In the genomic region with DNA sequence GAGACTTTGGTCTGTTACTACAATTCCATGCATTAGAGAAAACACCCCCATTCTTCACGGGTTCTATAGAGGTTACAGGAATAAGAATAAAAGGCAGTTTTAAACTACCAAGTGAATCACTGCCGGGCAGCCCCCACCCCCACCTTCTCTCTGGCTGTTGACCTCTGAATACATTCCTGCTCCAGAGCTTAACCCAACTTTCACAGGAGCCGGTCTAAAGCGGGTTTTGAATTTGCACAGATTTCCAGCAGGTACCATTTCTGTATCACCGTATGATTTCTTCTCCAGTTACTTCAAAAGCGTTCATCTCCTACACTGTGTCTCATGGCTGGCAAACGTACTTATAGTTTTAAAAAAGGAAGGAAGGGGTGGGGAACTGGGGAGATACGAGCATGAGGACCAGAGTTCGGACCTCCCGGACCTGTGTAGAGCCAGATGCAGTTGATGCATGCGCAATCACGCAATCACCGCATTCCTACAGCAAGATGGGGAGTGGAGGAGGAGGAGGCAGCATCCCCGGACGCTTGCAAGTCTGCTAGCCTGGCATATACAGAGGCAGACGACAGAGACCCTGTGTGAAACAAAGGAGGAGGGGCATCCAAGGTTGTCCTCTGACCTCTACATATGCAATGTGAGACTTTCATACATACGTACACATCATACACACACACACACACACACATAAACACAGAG, we compare ENCODE assay signal across 8 mouse cellular contexts. TPM values are rescaled to one million over a fixed set of nuclear protein-coding genes. Genes with fewer than 3 reads are reported as not detected.
A peak's percentile ranks its signal among the peaks of the same experiment; 100 is the strongest.
DNase-seq lines count a peak whose midpoint lies in the region; ATAC-seq and TF ChIP-seq lines count a peak whose summit lies in the region.

No protein-coding gene starts in this region.

- peak overlapping the region; percentile 35; the same call in 1 of the 2 replicates for H3K4me2 ChIP-seq in lung, embryonic 16.5 days (ENCODE audit: low read depth, low read length)
- peak overlapping the region; percentile 54 for H3K4me2 ChIP-seq in forebrain, embryonic 11.5 days (ENCODE audit: low read depth, low read length, severe bottlenecking)
- peak overlapping the region; percentile 39 for H3K4me2 ChIP-seq in limb, embryonic 14.5 days (replicated peaks; ENCODE audit: low read depth, low read length, severe bottlenecking)
- H3K4me2 ChIP-seq in stomach, embryonic 16.5 days (ENCODE audit: low read depth, low read length) = peak overlapping the region; percentile 41; the same call in 1 of the 2 replicates

- no peaks in the 10 kb centered on the region for H3K27me3 ChIP-seq in lung, embryonic 16.5 days (ENCODE audit: control insufficient read depth, insufficient read depth, low read depth, low read length)
- no peaks in the 10 kb centered on the region for H3K27me3 ChIP-seq in forebrain, embryonic 11.5 days (ENCODE audit: control insufficient read depth, insufficient read depth, low read length)
- H3K27me3 ChIP-seq in limb, embryonic 14.5 days (ENCODE audit: control insufficient read depth, insufficient read depth, low read length) = no peaks in the 10 kb centered on the region
- no peaks in the 10 kb centered on the region for H3K27me3 ChIP-seq in stomach, embryonic 16.5 days (ENCODE audit: control insufficient read depth, insufficient read depth, low read length)
- no peaks in the 10 kb centered on the region for H3K27me3 ChIP-seq in kidney, adult 2 months (replicated peaks; ENCODE audit: control insufficient read depth, insufficient read depth, low read length)

- no peaks in the 10 kb centered on the region for H3K36me3 ChIP-seq in lung, embryonic 16.5 days (ENCODE audit: control insufficient read depth, insufficient read depth, low read length)
- no peaks in the 10 kb centered on the region for H3K36me3 ChIP-seq in forebrain, embryonic 11.5 days (ENCODE audit: control insufficient read depth, insufficient read depth, low read length)
- no peaks in the 10 kb centered on the region for H3K36me3 ChIP-seq in limb, embryonic 14.5 days (ENCODE audit: control insufficient read depth, insufficient read depth, low read length)
- H3K36me3 ChIP-seq in stomach, embryonic 16.5 days (ENCODE audit: control insufficient read depth, insufficient read depth, low read length) = no peaks in the 10 kb centered on the region
- H3K36me3 ChIP-seq in kidney, adult 2 months (ENCODE audit: control insufficient read depth, insufficient read depth, low read length) = no peaks in the 10 kb centered on the region

- DNase-seq in lung, postnatal 25 days (ENCODE audit: low spot score) = no peak
- DNase-seq in forebrain, embryonic 11.5 days (ENCODE audit: low spot score) = peak; percentile 72
- DNase-seq in limb, embryonic 14.5 days (ENCODE audit: low spot score) = no peak
- no peak for DNase-seq in spleen, postnatal 14 days (ENCODE audit: low spot score in 2 of 2)
- DNase-seq in cerebellum, postnatal 25 days = no peak
- DNase-seq in kidney, adult 2 months = no peak

- no peak overlapping the region; the same call in 1 of the 2 replicates for H3K9ac ChIP-seq in lung, embryonic 16.5 days (ENCODE audit: low read length)
- H3K9ac ChIP-seq in forebrain, embryonic 11.5 days (ENCODE audit: low read length) = peak overlapping the region; percentile 60
- no peak overlapping the region for H3K9ac ChIP-seq in limb, embryonic 14.5 days (ENCODE audit: low read depth, low read length, severe bottlenecking)
- H3K9ac ChIP-seq in stomach, embryonic 16.5 days (ENCODE audit: low read length) = no peak overlapping the region

- 22% methylated on average over 17 of the region's 17 CpGs for WGBS in lung, embryonic 16.5 days
- WGBS in forebrain, embryonic 11.5 days = 5% methylated on average over 17 of the region's 17 CpGs
- 26% methylated on average over 17 of the region's 17 CpGs for WGBS in limb, embryonic 14.5 days
- WGBS in stomach, embryonic 16.5 days = 24% methylated on average over 17 of the region's 17 CpGs
- 40% methylated on average over 17 of the region's 17 CpGs for WGBS in kidney, adult 2 months

- peaks cover 24% of the 10 kb centered on the region for H3K4me1 ChIP-seq in lung, embryonic 16.5 days (replicated peaks; ENCODE audit: control insufficient read depth, insufficient read depth, low read length)
- H3K4me1 ChIP-seq in forebrain, embryonic 11.5 days (replicated peaks; ENCODE audit: control insufficient read depth, insufficient read depth, low read length) = peaks cover 15% of the 10 kb centered on the region; the same call in 1 of the 2 replicates
- peaks cover 8% of the 10 kb centered on the region; the same call in 1 of the 2 replicates for H3K4me1 ChIP-seq in limb, embryonic 14.5 days (ENCODE audit: control insufficient read depth, insufficient read depth, low read length)
- H3K4me1 ChIP-seq in stomach, embryonic 16.5 days (ENCODE audit: control insufficient read depth, insufficient read depth, low read length) = peaks cover 13% of the 10 kb centered on the region
- H3K4me1 ChIP-seq in kidney, adult 2 months (ENCODE audit: control insufficient read depth, insufficient read depth, low read length) = 0 out of 2 replicates have a peak, but pooled peaks cover 2% of the 10 kb centered on the region

- H3K27ac ChIP-seq in lung, embryonic 16.5 days (ENCODE audit: low read length) = no peak overlapping the region
- peak overlapping the region; percentile 90 for H3K27ac ChIP-seq in forebrain, embryonic 11.5 days (ENCODE audit: low read depth, low read length)
- H3K27ac ChIP-seq in limb, embryonic 14.5 days (replicated peaks; ENCODE audit: low read depth, low read length) = no peak overlapping the region
- H3K27ac ChIP-seq in stomach, embryonic 16.5 days (ENCODE audit: low read length) = no peak overlapping the region
- H3K27ac ChIP-seq in kidney, adult 2 months (ENCODE audit: insufficient read depth, low read depth, low read length) = no peak overlapping the region

- H3K4me3 ChIP-seq in lung, embryonic 16.5 days (ENCODE audit: low read length) = no peak overlapping the region
- H3K4me3 ChIP-seq in forebrain, embryonic 11.5 days (ENCODE audit: low read depth, low read length) = peak overlapping the region; percentile 15
- H3K4me3 ChIP-seq in limb, embryonic 14.5 days (replicated peaks; ENCODE audit: low read length) = peak overlapping the region; percentile 7; the same call in 1 of the 2 replicates
- H3K4me3 ChIP-seq in stomach, embryonic 16.5 days (replicated peaks; ENCODE audit: low read length) = no peak overlapping the region
- no peak overlapping the region for H3K4me3 ChIP-seq in kidney, adult 2 months (ENCODE audit: insufficient read depth, low read depth, low read length)

- no peak for TF ChIP-seq CTCF in kidney, adult 2 months (conservative IDR thresholded peaks at IDR 0.05; ENCODE audit: insufficient read depth, insufficient read length, low read depth, low read length)

- no peak for TF ChIP-seq POLR2A in limb, embryonic 14.5 days (IDR thresholded peaks at IDR 0.05; ENCODE audit: borderline replicate concordance, extremely low read depth, insufficient read depth, insufficient read length)
- no peak for TF ChIP-seq POLR2A in kidney, adult 2 months (IDR thresholded peaks at IDR 0.05; ENCODE audit: low read depth, low read length)

- H3K9me3 ChIP-seq in lung, embryonic 16.5 days (ENCODE audit: control insufficient read depth, low read length) = no peaks in the 10 kb centered on the region
- H3K9me3 ChIP-seq in forebrain, embryonic 11.5 days (ENCODE audit: control insufficient read depth, low read length) = no peaks in the 10 kb centered on the region
- no peaks in the 10 kb centered on the region for H3K9me3 ChIP-seq in limb, embryonic 14.5 days (ENCODE audit: control insufficient read depth, low read length)
- H3K9me3 ChIP-seq in stomach, embryonic 16.5 days (replicated peaks; ENCODE audit: control insufficient read depth, low read length) = no peaks in the 10 kb centered on the region

- ATAC-seq in lung, embryonic 16.5 days (ENCODE audit: low read depth) = no peak
- ATAC-seq in forebrain, embryonic 11.5 days (replicated peaks; ENCODE audit: low FRiP score) = peak; percentile 60
- ATAC-seq in limb, embryonic 14.5 days (ENCODE audit: low FRiP score, low read depth) = no peak
- no peak for ATAC-seq in stomach, embryonic 16.5 days (ENCODE audit: insufficient read depth, low FRiP score)

RNA-seq across cellular contexts. Expression of a gene that starts 15.7 kb away (rescaled TPM):
- 4.0 and 5.0 TPM in 2 replicates for polyA plus RNA-seq in lung, embryonic 16.5 days (2015; fragmentation: Nextera tagmentation; extraction: Ambion mirVana)
- polyA plus RNA-seq in forebrain, embryonic 11.5 days (2014; fragmentation: Nextera tagmentation; extraction: Ambion mirVana) = 12.2 and 15.2 TPM in 2 replicates
- polyA plus RNA-seq in limb, embryonic 14.5 days (2012; rRNA removed) = 8.1 and 9.5 TPM in 2 replicates
- polyA plus RNA-seq in limb, embryonic 14.5 days (2014; fragmentation: Nextera tagmentation; extraction: Ambion mirVana) = 3.5 and 4.4 TPM in 2 replicates
- polyA plus RNA-seq in stomach, embryonic 16.5 days (2015; fragmentation: Nextera tagmentation; extraction: Ambion mirVana) = 14.4 and 17.2 TPM in 2 replicates
- 18.6 and 22.8 TPM in 2 replicates for polyA plus RNA-seq in kidney, adult 2 months (2012; rRNA removed)

RNA-seq across cellular contexts. Expression of a gene that starts 23.9 kb away (rescaled TPM):
- 3.3 TPM in 2 replicates for polyA plus RNA-seq in lung, embryonic 16.5 days (2015; fragmentation: Nextera tagmentation; extraction: Ambion mirVana)
- polyA plus RNA-seq in forebrain, embryonic 11.5 days (2014; fragmentation: Nextera tagmentation; extraction: Ambion mirVana) = 1.0 and 1.2 TPM in 2 replicates
- polyA plus RNA-seq in limb, embryonic 14.5 days (2012; rRNA removed) = 1.8 and 2.0 TPM in 2 replicates
- polyA plus RNA-seq in limb, embryonic 14.5 days (2014; fragmentation: Nextera tagmentation; extraction: Ambion mirVana) = 1.5 and 1.6 TPM in 2 replicates
- 0.50 and 0.61 TPM in 2 replicates for polyA plus RNA-seq in stomach, embryonic 16.5 days (2015; fragmentation: Nextera tagmentation; extraction: Ambion mirVana)
- polyA plus RNA-seq in kidney, adult 2 months (2012; rRNA removed) = 0.28 and 0.31 TPM in 2 replicates

Comparison
In these comparisons a context has a peak if more than half of its experiments do, and no peak if none do; other contexts are left out.
1. H3K4me3 ChIP-seq: peak in forebrain, embryonic 11.5 days (single experiment) and limb, embryonic 14.5 days (single experiment); none in lung, embryonic 16.5 days (single experiment), stomach, embryonic 16.5 days (single experiment) and kidney, adult 2 months (single experiment).
2. Peak in every context shown above with its lines, with median percentiles within 50 percentile points of each other: H3K4me2 ChIP-seq.